Mouse (Mus musculus) forebrain, embryonic 15.5 days (tissue): Measurements from ENCODE around the gene Gm1113. TPM values are rescaled to one million over a fixed set of nuclear protein-coding genes. Genes with fewer than 3 reads are reported as not detected.

ENCODE experiments used
- ATAC-seq: fragments of 200-750 bp; cut with Nextera tagmentation; replicated peaks from 2 replicates; pipeline ENCODE4 v1.8.0; 2017; ENCODE audit warnings: mild to moderate bottlenecking, moderate TSS enrichment, moderate library complexity
- H3K27ac ChIP-seq: fragments of 300-500 bp; sonication (generic); replicated peaks from 2 replicates; pipeline ENCODE4 v1.5.1; 2015; ENCODE audit warnings: mild to moderate bottlenecking, inconsistent platforms
- H3K27me3 ChIP-seq: fragments of 300-500 bp; sonication (generic); 2 replicates; pipeline ENCODE4 v1.6.1; 2015; ENCODE audit warnings: inconsistent platforms
- H3K36me3 ChIP-seq: fragments of 300-500 bp; sonication (generic); 2 replicates; pipeline ENCODE4 v1.6.1; 2015; ENCODE audit warnings: mild to moderate bottlenecking, inconsistent platforms
- H3K4me1 ChIP-seq: fragments of 300-500 bp; sonication (generic); 2 replicates; pipeline ENCODE4 v1.6.1; 2015; ENCODE audit warnings: inconsistent platforms
- H3K4me2 ChIP-seq: fragments of 300-500 bp; sonication (generic); replicated peaks from 2 replicates; pipeline ENCODE4 v1.6.1; 2015; ENCODE audit warnings: mild to moderate bottlenecking, inconsistent platforms
- H3K4me3 ChIP-seq: fragments of 300-500 bp; sonication (generic); 2 replicates; pipeline ENCODE4 v1.5.1; 2015; ENCODE audit warnings: mild to moderate bottlenecking, inconsistent platforms
- H3K9ac ChIP-seq: fragments of 300-500 bp; sonication (generic); replicated peaks from 2 replicates; pipeline ENCODE4 v1.6.1; 2015; ENCODE audit warnings: mild to moderate bottlenecking, inconsistent platforms
- H3K9me3 ChIP-seq: fragments of 300-500 bp; sonication (generic); 2 replicates; pipeline ENCODE4 v1.6.1; 2016; ENCODE audit warnings: inconsistent platforms
- WGBS: fragments of 180-500 bp; shearing (Covaris S2); methylation state at CpG from one replicate; pipeline ENCODE4 v1.1.7; 2015; ENCODE audit warnings: mixed read lengths; 5-methylcytosine and 5-hydroxymethylcytosine counted together
- polyA plus RNA-seq: library from polyadenylated mRNA; unstranded; fragments of >200 nt; fragmentation: Nextera tagmentation; extraction: Ambion mirVana; gene quantifications from 2 replicates; pipeline ENCODE4 v1.2.1, GENCODE M21; 2015

Gene Gm1113
- polyA plus RNA-seq, 1 experiment from 2014 or later = not detected

- H3K9me3 ChIP-seq = no peaks in the 10 kb centered on the region
- no peak overlapping the region for H3K4me2 ChIP-seq
- peaks cover 15% of the 10 kb centered on the region; the same call in 1 of the 2 replicates for H3K36me3 ChIP-seq
- WGBS = 88% methylated on average over 14 of the region's 14 CpGs
- H3K9ac ChIP-seq = no peak overlapping the region
- no peaks in the 10 kb centered on the region; the same call in 1 of the 2 replicates for H3K4me1 ChIP-seq
- ATAC-seq = no peak
- H3K4me3 ChIP-seq = no peak overlapping the region
- no peaks in the 10 kb centered on the region for H3K27me3 ChIP-seq
- H3K27ac ChIP-seq = no peak overlapping the region
Measured at GRCm38 (mm10) chr9:35543099-35543860, 25.2 kb upstream of the Gm1113 start.

- WGBS = 77% methylated on average over 6 of the region's 6 CpGs
- H3K9me3 ChIP-seq = no peaks in the 10 kb centered on the region
- H3K4me1 ChIP-seq = no peaks in the 10 kb centered on the region; the same call in 1 of the 2 replicates
- H3K27me3 ChIP-seq = no peaks in the 10 kb centered on the region
- peaks cover 15% of the 10 kb centered on the region; the same call in 1 of the 2 replicates for H3K36me3 ChIP-seq
- no peak for ATAC-seq
- H3K4me2 ChIP-seq = no peak overlapping the region
- no peak overlapping the region for H3K4me3 ChIP-seq
- H3K9ac ChIP-seq = no peak overlapping the region
- H3K27ac ChIP-seq = no peak overlapping the region
Measured at GRCm38 (mm10) chr9:35541941-35542340, 23.9 kb upstream of the Gm1113 start.

GRCm38 (mm10) chr9:35541488-35541887 lies 23.4 kb upstream of the Gm1113 start:
- no peaks in the 10 kb centered on the region for H3K9me3 ChIP-seq
- 8% methylated on average over 6 of the region's 6 CpGs for WGBS
- H3K4me3 ChIP-seq = no peak overlapping the region
- peak; percentile 88 for ATAC-seq
- H3K36me3 ChIP-seq = peaks cover 15% of the 10 kb centered on the region; the same call in 1 of the 2 replicates
- H3K27ac ChIP-seq = no peak overlapping the region
- H3K27me3 ChIP-seq = no peaks in the 10 kb centered on the region
- H3K4me1 ChIP-seq = no peaks in the 10 kb centered on the region; the same call in 1 of the 2 replicates
- H3K4me2 ChIP-seq = no peak overlapping the region
- H3K9ac ChIP-seq = no peak overlapping the region

DNA sequence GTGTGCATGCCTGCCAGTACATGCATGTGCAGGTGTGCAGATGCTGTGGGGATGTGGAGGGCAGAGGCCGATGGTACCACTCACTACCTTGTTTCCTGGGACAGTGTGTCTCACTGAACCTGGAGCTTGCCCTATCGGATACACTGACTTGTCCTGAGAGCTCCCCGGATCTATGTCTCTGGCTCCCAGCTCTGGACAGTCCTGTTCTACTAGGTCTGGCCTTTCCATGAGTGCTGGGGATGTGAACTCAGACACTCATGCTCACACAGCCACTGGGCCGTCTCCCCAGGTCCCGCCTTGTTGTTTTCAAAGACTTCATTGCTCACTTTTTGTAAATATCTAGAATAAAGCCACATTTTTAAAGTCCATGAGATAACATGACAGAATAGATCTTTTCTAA lies 23.0 kb upstream of the Gm1113 start:
- Histone ChIP-seq H3K9me3 (no peaks in the 10 kb centered on the region), H3K4me2 (no peak overlapping the region), H3K9ac (no peak overlapping the region), H3K4me1 (no peaks in the 10 kb centered on the region; the same call in 1 of the 2 replicates), H3K4me3 (no peak overlapping the region), H3K27me3 (no peaks in the 10 kb centered on the region), H3K36me3 (peaks cover 15% of the 10 kb centered on the region; the same call in 1 of the 2 replicates), H3K27ac (no peak overlapping the region)
- ATAC-seq = no peak
- WGBS = 89% methylated on average over 5 of the region's 5 CpGs

- no peak for ATAC-seq
- H3K4me2 ChIP-seq = no peak overlapping the region
Measured at GRCm38 (mm10) chr9:35539001-35539750, 21.1 kb upstream of the Gm1113 start.

DNA sequence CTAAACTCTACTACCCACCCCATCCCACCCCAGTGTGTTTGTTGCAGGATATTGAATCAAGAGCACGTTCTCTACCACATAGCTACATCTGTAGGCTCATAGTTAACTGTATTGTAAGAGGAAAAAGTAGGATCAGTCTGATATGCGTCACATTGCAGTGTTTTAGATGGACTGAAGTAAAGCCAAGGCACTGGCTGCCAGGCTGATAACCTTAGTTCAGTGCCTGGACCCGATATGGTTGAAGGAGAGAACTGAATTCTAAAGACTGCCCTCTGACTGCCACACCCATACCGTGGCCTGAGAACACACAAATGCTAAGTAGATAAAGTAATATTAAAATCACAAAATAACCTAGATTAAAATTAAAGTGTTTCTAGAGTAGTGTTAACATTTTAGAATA lies 17.8 kb upstream of the Gm1113 start:
- ATAC-seq = no peak
- Histone ChIP-seq H3K9me3 (no peaks in the 10 kb centered on the region), H3K4me3 (no peak overlapping the region), H3K4me2 (no peak overlapping the region), H3K27me3 (no peaks in the 10 kb centered on the region), H3K4me1 (no peaks in the 10 kb centered on the region; the same call in 1 of the 2 replicates), H3K36me3 (no peaks in the 10 kb centered on the region), H3K9ac (no peak overlapping the region), H3K27ac (no peak overlapping the region)
- 81% methylated on average over 4 of the region's 4 CpGs for WGBS

More at GRCm38 (mm10) chr9:35539001-35539750, 21.1 kb upstream of the Gm1113 start:
- Histone ChIP-seq H3K27ac (no peak overlapping the region), H3K4me1 (no peaks in the 10 kb centered on the region; the same call in 1 of the 2 replicates), H3K36me3 (0 out of 2 replicates have a peak, but pooled peaks cover 6% of the 10 kb centered on the region), H3K9me3 (no peaks in the 10 kb centered on the region), H3K27me3 (no peaks in the 10 kb centered on the region), H3K4me3 (no peak overlapping the region), H3K9ac (no peak overlapping the region)
- 73% methylated on average over 13 of the region's 13 CpGs for WGBS

DNA sequence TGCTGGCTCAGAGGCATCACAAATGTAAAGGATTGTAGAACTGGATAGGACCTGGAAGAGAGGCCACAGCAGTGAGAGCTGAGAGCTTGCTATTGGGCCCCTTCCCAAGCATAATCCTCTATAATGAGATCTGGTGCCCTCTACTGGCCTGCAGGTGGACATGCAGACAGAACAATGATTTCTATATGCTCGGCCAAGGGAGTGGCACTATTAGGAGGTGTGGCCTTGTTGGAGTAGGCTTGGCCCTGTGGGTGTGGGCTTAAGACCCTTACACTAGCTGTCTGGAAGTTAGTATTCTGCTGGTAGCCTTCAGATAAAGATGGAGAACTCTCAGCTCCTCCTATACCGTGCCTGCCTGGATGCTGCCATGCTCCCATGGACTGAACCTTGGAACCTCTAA lies 17.0 kb upstream of the Gm1113 start:
- Histone ChIP-seq H3K4me1 (no peaks in the 10 kb centered on the region; the same call in 1 of the 2 replicates), H3K36me3 (no peaks in the 10 kb centered on the region), H3K9ac (no peak overlapping the region), H3K27ac (no peak overlapping the region), H3K4me3 (no peak overlapping the region), H3K4me2 (no peak overlapping the region), H3K9me3 (no peaks in the 10 kb centered on the region), H3K27me3 (no peaks in the 10 kb centered on the region)
- ATAC-seq = peak; percentile 85
- WGBS = 4% methylated on average over 2 of the region's 2 CpGs

DNA sequence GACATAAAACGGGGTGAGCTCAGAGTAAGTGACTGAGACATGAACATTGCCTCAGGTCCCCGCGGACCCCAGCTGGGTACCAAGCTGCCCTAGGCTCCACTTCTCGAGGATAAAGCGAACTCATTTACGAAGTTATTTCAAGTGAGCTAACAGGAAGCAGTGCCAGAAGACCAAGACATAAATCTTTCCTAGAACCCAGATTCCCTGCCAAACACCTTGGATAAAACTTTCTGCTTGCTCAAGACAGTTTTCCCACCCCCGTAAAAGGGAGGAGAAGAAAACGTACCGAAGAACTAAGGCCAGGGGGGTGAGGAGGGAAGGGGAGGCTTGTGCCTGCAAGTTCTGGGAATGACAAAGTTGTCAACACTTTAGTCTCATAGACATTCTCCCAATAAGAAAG lies 15.2 kb upstream of the Gm1113 start:
- Histone ChIP-seq H3K4me2 (no peak overlapping the region), H3K27ac (no peak overlapping the region), H3K27me3 (no peaks in the 10 kb centered on the region), H3K36me3 (no peaks in the 10 kb centered on the region), H3K9me3 (no peaks in the 10 kb centered on the region), H3K4me1 (no peaks in the 10 kb centered on the region), H3K4me3 (no peak overlapping the region), H3K9ac (no peak overlapping the region)
- no peak for ATAC-seq
- WGBS = 79% methylated on average over 9 of the region's 9 CpGs

DNA sequence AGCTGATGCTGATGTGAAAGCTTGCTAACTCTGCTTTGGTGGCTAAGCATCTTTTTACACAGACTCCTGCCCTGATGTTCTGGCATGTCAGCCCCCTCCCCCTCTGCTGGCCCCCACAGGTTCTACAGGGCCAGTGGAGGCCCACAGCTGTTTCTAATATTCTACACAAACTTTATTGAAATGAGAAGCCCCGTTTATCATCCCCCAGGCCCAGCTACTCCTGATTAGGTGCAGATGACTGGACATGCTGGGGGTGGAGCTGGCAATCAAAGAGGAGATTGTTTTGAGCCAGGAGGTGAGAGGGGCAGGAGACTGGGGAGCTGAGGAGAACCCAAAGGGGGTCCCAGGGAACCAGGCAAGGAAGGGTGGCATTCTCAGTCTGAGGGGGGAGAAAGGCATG lies 11.7 kb upstream of the Gm1113 start:
- H3K9ac ChIP-seq = no peak overlapping the region
- 13% methylated on average over 1 of the region's 1 CpGs for WGBS
- H3K9me3 ChIP-seq = no peaks in the 10 kb centered on the region
- H3K36me3 ChIP-seq = no peaks in the 10 kb centered on the region
- no peaks in the 10 kb centered on the region for H3K27me3 ChIP-seq
- no peak overlapping the region for H3K4me3 ChIP-seq
- ATAC-seq = no peak
- no peaks in the 10 kb centered on the region for H3K4me1 ChIP-seq
- no peak overlapping the region for H3K27ac ChIP-seq
- no peak overlapping the region for H3K4me2 ChIP-seq

- 67% methylated on average over 3 of the region's 3 CpGs for WGBS
- no peaks in the 10 kb centered on the region for H3K9me3 ChIP-seq
- no peak for ATAC-seq
- H3K4me3 ChIP-seq = no peak overlapping the region
- H3K9ac ChIP-seq = no peak overlapping the region
- H3K27ac ChIP-seq = no peak overlapping the region
- no peaks in the 10 kb centered on the region for H3K27me3 ChIP-seq
- no peak overlapping the region for H3K4me2 ChIP-seq
- peaks cover 6% of the 10 kb centered on the region for H3K4me1 ChIP-seq
- no peaks in the 10 kb centered on the region for H3K36me3 ChIP-seq
Measured at GRCm38 (mm10) chr9:35529141-35529540, 11.1 kb upstream of the Gm1113 start.

DNA sequence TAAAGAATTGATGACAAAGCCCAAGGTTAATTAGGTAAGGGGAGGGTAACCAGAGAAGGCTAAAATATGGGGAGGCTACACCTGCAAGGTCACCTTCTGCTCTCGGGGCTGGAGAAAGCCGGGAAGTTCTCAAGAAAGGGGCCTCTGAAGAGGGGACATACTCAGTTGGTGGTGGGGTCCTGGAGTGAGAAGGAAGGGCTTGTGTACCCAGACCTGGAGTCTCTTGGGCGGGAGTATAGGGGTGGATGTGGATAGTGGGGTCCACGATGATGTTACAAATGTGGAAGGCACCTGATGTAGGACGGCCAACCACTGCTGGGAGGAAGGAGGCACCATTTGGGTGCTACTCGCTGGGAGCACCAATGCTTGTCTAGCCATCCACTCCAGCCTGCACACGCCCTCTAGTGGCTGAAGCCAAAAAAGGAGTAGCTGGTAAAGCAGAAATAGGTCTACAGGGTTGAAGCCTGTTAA lies 5.9 kb upstream of the Gm1113 start:
- Histone ChIP-seq H3K9ac (no peak overlapping the region), H3K9me3 (no peaks in the 10 kb centered on the region), H3K27ac (peak overlapping the region; percentile 79), H3K27me3 (no peaks in the 10 kb centered on the region), H3K36me3 (no peaks in the 10 kb centered on the region), H3K4me2 (peak overlapping the region; percentile 23), H3K4me1 (peaks cover 21% of the 10 kb centered on the region), H3K4me3 (no peak overlapping the region)
- 14% methylated on average over 7 of the region's 7 CpGs for WGBS
- ATAC-seq = peak; percentile 90

GRCm38 (mm10) chr9:35523541-35523940 lies 5.5 kb upstream of the Gm1113 start:
- H3K9ac ChIP-seq = no peak overlapping the region
- 7% methylated on average over 5 of the region's 5 CpGs for WGBS
- no peaks in the 10 kb centered on the region for H3K9me3 ChIP-seq
- peak; percentile 90 for ATAC-seq
- no peak overlapping the region for H3K4me3 ChIP-seq
- peak overlapping the region; percentile 23 for H3K4me2 ChIP-seq
- H3K4me1 ChIP-seq = peaks cover 21% of the 10 kb centered on the region
- H3K27ac ChIP-seq = peak overlapping the region; percentile 79
- H3K36me3 ChIP-seq = no peaks in the 10 kb centered on the region
- no peaks in the 10 kb centered on the region for H3K27me3 ChIP-seq
